ENCODE assay signal across 20 mouse cellular contexts in the genomic region with DNA sequence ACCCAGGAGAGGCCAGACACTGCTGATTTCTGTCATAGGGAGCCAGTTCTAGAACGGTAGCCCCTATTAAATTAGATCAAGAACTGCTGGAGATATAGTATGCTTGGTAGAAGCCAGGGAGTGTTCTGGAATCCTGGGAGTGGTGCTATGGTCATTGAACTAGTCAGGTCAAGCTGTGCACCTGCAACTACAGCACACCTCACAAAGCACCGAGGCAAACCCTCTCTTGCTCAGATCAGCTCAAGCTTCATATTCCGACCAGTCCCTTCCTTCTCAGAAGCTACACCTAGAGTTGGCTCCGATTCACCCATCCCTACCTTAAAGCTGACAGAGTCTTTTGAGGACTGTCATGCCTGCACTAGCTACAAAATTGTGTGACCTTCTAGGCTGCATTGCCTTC. TPM values are rescaled to one million over a fixed set of nuclear protein-coding genes. Genes with fewer than 3 reads are reported as not detected.
DNase-seq lines count a peak whose midpoint lies in the region; ATAC-seq and TF ChIP-seq lines count a peak whose summit lies in the region.
"Had no signal": no experiment of that assay in that cellular context is flagged by ENCODE, and none has a peak within 500 bp of the region (broad histone marks: within the 10 kb centered on the region; RNA-seq: fewer than 3 reads in every experiment).

No protein-coding gene starts in this region.

- no peak overlapping the region for H3K4me3 ChIP-seq in heart, adult 2 months
- H3K4me3 ChIP-seq in heart, embryonic 15.5 days, result no peak overlapping the region
- no peak overlapping the region for H3K4me3 ChIP-seq in ES-Bruce4 (ENCODE audit: low read depth, low read length)
- H3K4me3 ChIP-seq in olfactory bulb, adult 2 months (ENCODE audit: insufficient read depth, low read depth, low read length), result no peak overlapping the region
- H3K4me3 ChIP-seq: embryonic facial prominence, embryonic 12.5 days; erythroblast, embryonic 14.5 days; forebrain, embryonic 13.5 days had no signal

- no peak for TF ChIP-seq POLR2A in heart, adult 2 months (IDR thresholded peaks at IDR 0.05; ENCODE audit: insufficient read depth, low read depth, low read length)
- TF ChIP-seq POLR2A in ES-Bruce4 (IDR thresholded peaks at IDR 0.05; ENCODE audit: insufficient read depth, low read length), result no peak
- no peak for TF ChIP-seq POLR2A in olfactory bulb, adult 2 months (IDR thresholded peaks at IDR 0.05; ENCODE audit: insufficient read depth, low read depth, low read length)

- no peak overlapping the region for H3K9ac ChIP-seq in heart, adult 2 months (ENCODE audit: low read depth, low read length)
- H3K9ac ChIP-seq in heart, embryonic 15.5 days, result no peak overlapping the region
- no peak overlapping the region for H3K9ac ChIP-seq in ES-Bruce4 (ENCODE audit: low read depth, poor library complexity, severe bottlenecking)
- H3K9ac ChIP-seq: embryonic facial prominence, embryonic 12.5 days; forebrain, embryonic 13.5 days; hindbrain, embryonic 14.5 days had no signal

- no peaks in the 10 kb centered on the region for H3K27me3 ChIP-seq in heart, adult 2 months (ENCODE audit: control insufficient read depth, insufficient read depth, low read length)
- H3K27me3 ChIP-seq in heart, embryonic 15.5 days, result no peaks in the 10 kb centered on the region
- H3K27me3 ChIP-seq in ES-Bruce4 (ENCODE audit: control insufficient read depth, insufficient read depth, low read length, poor library complexity, severe bottlenecking), result no peaks in the 10 kb centered on the region
- H3K27me3 ChIP-seq: embryonic facial prominence, embryonic 12.5 days; forebrain, embryonic 13.5 days; Patski had no signal

- no peak for TF ChIP-seq EP300 in heart, adult 2 months (IDR thresholded peaks at IDR 0.05; ENCODE audit: insufficient read depth, low read depth, low read length)
- no peak for TF ChIP-seq EP300 in ES-Bruce4 (IDR thresholded peaks at IDR 0.05; ENCODE audit: insufficient read depth, low read depth, low read length)

- H3K79me2 ChIP-seq in heart, adult 2 months (replicated peaks; ENCODE audit: control insufficient read depth, insufficient read depth, low read length), result peaks cover 11% of the 10 kb centered on the region

- peaks cover 46% of the 10 kb centered on the region for H3K36me3 ChIP-seq in heart, adult 2 months (ENCODE audit: control insufficient read depth, insufficient read depth, low read length)
- peaks cover 35% of the 10 kb centered on the region for H3K36me3 ChIP-seq in heart, embryonic 15.5 days
- peaks cover 21% of the 10 kb centered on the region for H3K36me3 ChIP-seq in ES-Bruce4 (ENCODE audit: control insufficient read depth, insufficient read depth, low read length, poor library complexity, severe bottlenecking)

- no peak for TF ChIP-seq CTCF in heart, adult 2 months (IDR thresholded peaks at IDR 0.05)
- no peak for TF ChIP-seq CTCF in ES-Bruce4 (IDR thresholded peaks at IDR 0.05; ENCODE audit: low read depth, low read length)
- TF ChIP-seq CTCF in olfactory bulb, adult 2 months (IDR thresholded peaks at IDR 0.05; ENCODE audit: insufficient read depth, low read depth, low read length), result no peak

- H3K4me1 ChIP-seq in heart, adult 2 months (ENCODE audit: control insufficient read depth, insufficient read depth, low read length), result peaks cover 41% of the 10 kb centered on the region
- peaks cover 94% of the 10 kb centered on the region for H3K4me1 ChIP-seq in heart, embryonic 15.5 days (replicated peaks)
- peaks cover 2% of the 10 kb centered on the region for H3K4me1 ChIP-seq in ES-Bruce4 (ENCODE audit: control insufficient read depth, insufficient read depth, low read length)
- peaks cover 33% of the 10 kb centered on the region for H3K4me1 ChIP-seq in olfactory bulb, adult 2 months (ENCODE audit: control insufficient read depth, insufficient read depth, low read length)

- WGBS in heart, adult 2 months, result 80% methylated on average over 4 of the region's 4 CpGs
- 83% methylated on average over 4 of the region's 4 CpGs for WGBS in heart, embryonic 15.5 days
- 83% methylated on average over 4 of the region's 4 CpGs for WGBS in olfactory bulb, adult 2 months

- no peak overlapping the region for H3K4me2 ChIP-seq in heart, embryonic 15.5 days
- H3K4me2 ChIP-seq: embryonic facial prominence, embryonic 12.5 days; forebrain, embryonic 13.5 days; hindbrain, embryonic 14.5 days; midbrain, embryonic 11.5 days had no signal

- H3K27ac ChIP-seq in heart, adult 2 months, result peak overlapping the region; percentile 31
- peak overlapping the region; percentile 84 for H3K27ac ChIP-seq in heart, embryonic 15.5 days
- peak overlapping the region; percentile 66 for H3K27ac ChIP-seq in ES-Bruce4 (ENCODE audit: insufficient read depth, low read length)
- H3K27ac ChIP-seq in olfactory bulb, adult 2 months (ENCODE audit: insufficient read depth, low read depth, low read length), result peak overlapping the region; percentile 76
- H3K27ac ChIP-seq: embryonic facial prominence, embryonic 12.5 days; forebrain, embryonic 13.5 days; hindbrain, embryonic 14.5 days; kidney, postnatal 0 days; macrophage had no signal

- ATAC-seq in heart, embryonic 15.5 days (replicated peaks; ENCODE audit: insufficient number of reproducible peaks, insufficient read depth, low FRiP score, low read depth), result no peak
- ATAC-seq: activated CD4-positive, CD25-positive, alpha-beta regulatory T cell, adult 4 months; forebrain, embryonic 13.5 days had no signal

- intact Hi-C loops in heart, adult 2 months (cut with DNase I), result no loop called here
- intact Hi-C loops in heart, postnatal 10 days (cut with DNase I), result no loop called here
- intact Hi-C loops in heart, postnatal 25 days (cut with DNase I), result no loop called here

- no peak for DNase-seq in heart, adult 2 months
- DNase-seq in heart, postnatal 10 days, result no peak
- DNase-seq in heart, postnatal 25 days (ENCODE audit: low spot score), result no peak
- no peak for DNase-seq in neural tube, embryonic 10.5 days (ENCODE audit: extremely low spot score, low spot score)
- no peak for DNase-seq in lung, postnatal 10 days
- DNase-seq: right cerebral cortex, postnatal 14 days; spleen, adult 18-20 months had no signal

- H3K9me3 ChIP-seq in heart, embryonic 15.5 days (replicated peaks), result no peaks in the 10 kb centered on the region
- no peaks in the 10 kb centered on the region; the same call in 1 of the 2 replicates for H3K9me3 ChIP-seq in ES-Bruce4 (replicated peaks; ENCODE audit: control insufficient read depth, insufficient read depth, low read length, poor library complexity, severe bottlenecking)
- H3K9me3 ChIP-seq: embryonic facial prominence, embryonic 12.5 days; forebrain, embryonic 13.5 days; G1E had no signal

RNA-seq across cellular contexts. Expression of gene Wdr1, which starts 9.5 kb away (rescaled TPM):
- total RNA-seq in heart, adult 2 months (2021), result 100 to 1,000 TPM; 107 to 119 TPM
- 105 and 144 TPM in 2 replicates for polyA plus RNA-seq in heart, adult 2 months (2012; rRNA removed)
- total RNA-seq in heart, postnatal 10 days (2021), result 100 to 1,000 TPM; 184 to 188 TPM
- polyA plus RNA-seq in heart, embryonic 15.5 days (2015; fragmentation: Nextera tagmentation; extraction: Ambion mirVana), result 197 and 230 TPM in 2 replicates
- 100 to 1,000 TPM; 129 to 137 TPM for total RNA-seq in heart, postnatal 25 days (2021)
- 73.0 and 79.0 TPM in 2 replicates for polyA plus RNA-seq in ES-Bruce4 (2011; ENCODE audit: insufficient read depth, insufficient read length, low read depth, missing spikeins)
- polyA plus RNA-seq in olfactory bulb, adult 2 months (2012; ENCODE audit: insufficient read depth, insufficient read length, low replicate concordance, missing spikeins), result 427 TPM in 1 of 2 replicates, not detected in the other

RNA-seq across cellular contexts. Expression of gene Slc2a9, which starts 50.5 kb away (rescaled TPM):
- total RNA-seq in heart, adult 2 months (2021), result 1 to 10 TPM; 1.3 to 1.6 TPM
- polyA plus RNA-seq in heart, adult 2 months (2012; rRNA removed), result 1.6 and 1.9 TPM in 2 replicates
- 1 to 10 TPM; 2.2 to 2.8 TPM for total RNA-seq in heart, postnatal 10 days (2021)
- 0.20 and 0.48 TPM in 2 replicates for polyA plus RNA-seq in heart, embryonic 15.5 days (2015; fragmentation: Nextera tagmentation; extraction: Ambion mirVana)
- total RNA-seq in heart, postnatal 25 days (2021), result 1 to 10 TPM; 1.1 to 1.6 TPM
- not detected in 2 replicates for polyA plus RNA-seq in ES-Bruce4 (2011; ENCODE audit: insufficient read depth, insufficient read length, low read depth, missing spikeins)
- polyA plus RNA-seq in olfactory bulb, adult 2 months (2012; ENCODE audit: insufficient read depth, insufficient read length, low replicate concordance, missing spikeins), result not detected in 2 replicates

Comparison
In these comparisons a context has a peak if more than half of its experiments do, and no peak if none do; other contexts are left out.
1. H3K27ac ChIP-seq: peak in every context shown above with its lines; median percentile 84 in heart, embryonic 15.5 days; 76 in olfactory bulb, adult 2 months; 66 in ES-Bruce4; 31 in heart, adult 2 months.